Mouse (Mus musculus): Measurements from ENCODE around the gene Hcfc1r1. TPM values are rescaled to one million over a fixed set of nuclear protein-coding genes. Genes with fewer than 3 reads are reported as not detected.
A peak's percentile ranks its signal among the peaks of the same experiment; 100 is the strongest.

The Hcfc1r1 gene
- total RNA-seq (2012; rRNA removed) (7.3 and 8.9 TPM in 2 replicates), total RNA-seq (2014; rRNA removed) (3.9 and 6.0 TPM in 2 replicates), polyA plus RNA-seq (2012; ENCODE audit: insufficient read length, low read depth) (17.4 and 26.5 TPM in 2 replicates)

GRCm38 (mm10) chr17:23673424-23674073 lies at the start of gene Hcfc1r1, which contains the start of gene Thoc6:
Hcfc1r1 (plus strand) TSS chr17:23673596.
Thoc6 (minus strand) TSS chr17:23673882.
- Histone ChIP-seq H3K9me3 (replicated peaks; ENCODE audit: low read length) (no peaks in the 10 kb centered on the region), H3K4me2 (ENCODE audit: insufficient read depth, low read depth, poor library complexity, severe bottlenecking) (peak within 1 kb of the TSS; percentile 64), H3K9ac (ENCODE audit: insufficient read depth, low read depth) (peak within 1 kb of the TSS; percentile 67), H3K79me2 (replicated peaks; ENCODE audit: control insufficient read depth, extremely low read depth, insufficient read depth, poor library complexity, severe bottlenecking) (no peaks in the 10 kb centered on the region), H3K27me3 (replicated peaks) (peaks cover 18% of the 10 kb centered on the region), H3K4me3 (replicated peaks in 1 of 3; ENCODE audit: low read depth in 2 of 3, low read length in 2 of 3, poor library complexity in 1 of 3) (peak within 1 kb of the TSS; percentile 58 to 62 (median 59)), H3K27ac (ENCODE audit: insufficient read depth, low read depth) (peak within 1 kb of the TSS; percentile 85), H3K36me3 (replicated peaks in 1 of 2; ENCODE audit: control insufficient read depth in 1 of 2, insufficient read depth in 1 of 2, low read length in 1 of 2) (peaks cover 18 to 25% of the 10 kb centered on the region in 2 experiments), H3K4me1 (ENCODE audit: control insufficient read depth in 1 of 2, insufficient read depth in 2 of 2) (peaks cover 15 to 53% of the 10 kb centered on the region in 2 experiments)
- in situ Hi-C loops (cut with MboI; ENCODE audit: low pct_ligation_motif_present, low pct_unique_long_range_greater_than_20kb, low sequenced_read_pairs) = loop anchor here (10.0 kb wide), 1 partner anchor 51 kb away; the partner anchor contains the start of genes 1520401A03Rik and Pkmyt1
- dilution Hi-C loops (cut with MboI; ENCODE audit: extremely low pct_ligation_motif_present, extremely low pct_unique_long_range_greater_than_20kb, low sequenced_read_pairs) = no loop called here
- TF ChIP-seq TBP (conservative IDR thresholded peaks at IDR 0.05; ENCODE audit: low read depth, low read length) (peak; percentile 81), CTCF (conservative IDR thresholded peaks at IDR 0.05 in 1 of 2, IDR thresholded peaks at IDR 0.05 in 1 of 2; ENCODE audit: low read depth in 2 of 2, low read length in 2 of 2) (no peak), NRF1 (IDR thresholded peaks at IDR 0.05; ENCODE audit: low read depth, low read length) (peak; percentile 82), USF2 (conservative IDR thresholded peaks at IDR 0.05; ENCODE audit: low read depth, low read length) (peak; percentile 73), KAT2A (IDR thresholded peaks at IDR 0.05; ENCODE audit: insufficient replicate concordance, low read length) (peak; percentile 94; the same call in 1 of the 2 replicates), SMC3 (IDR thresholded peaks at IDR 0.05; ENCODE audit: low read depth, low read length) (no peak), MXI1 (IDR thresholded peaks at IDR 0.05; ENCODE audit: low read depth, low read length) (peak; percentile 86), POLR2AphosphoS2 (IDR thresholded peaks at IDR 0.05; ENCODE audit: low read depth, low read length) (peak; percentile 67; the same call in 1 of the 2 replicates), MYC (IDR thresholded peaks at IDR 0.05; ENCODE audit: low read depth, low read length) (peak; percentile 96), ZNF384 (IDR thresholded peaks at IDR 0.05; ENCODE audit: low read depth, low read length) (peak; percentile 24; the same call in 1 of the 2 replicates), HCFC1 (IDR thresholded peaks at IDR 0.05; ENCODE audit: low read depth, low read length) (peak; percentile 98), SIN3A (IDR thresholded peaks at IDR 0.05; ENCODE audit: low read length) (peak; percentile 96), USF1 (IDR thresholded peaks at IDR 0.05; ENCODE audit: low read depth, low read length) (peak; percentile 87), ELF1 (IDR thresholded peaks at IDR 0.05; ENCODE audit: low read depth, low read length) (peak; percentile 86), ZKSCAN1 (IDR thresholded peaks at IDR 0.05; ENCODE audit: borderline replicate concordance, low read depth, low read length) (no peak), MAFK (IDR thresholded peaks at IDR 0.05; ENCODE audit: insufficient replicate concordance, low read length) (no peak), IRF4 (IDR thresholded peaks at IDR 0.05; ENCODE audit: low read depth, low read length) (peak; percentile 25; the same call in 1 of the 2 replicates), UBTF (IDR thresholded peaks at IDR 0.05; ENCODE audit: low read depth, low read length) (no peak), BHLHE40 (IDR thresholded peaks at IDR 0.05; ENCODE audit: low read depth, low read length) (peak; percentile 89), JUN (IDR thresholded peaks at IDR 0.05; ENCODE audit: insufficient read depth, low read depth, low read length) (no peak; the same call in 1 of the 2 replicates), MAZ (IDR thresholded peaks at IDR 0.05; ENCODE audit: low read depth, low read length) (peak; percentile 64; the same call in 1 of the 2 replicates), ZC3H11A (IDR thresholded peaks at IDR 0.05; ENCODE audit: low read depth, low read length) (no peak), CHD2 (IDR thresholded peaks at IDR 0.05; ENCODE audit: low read length) (peak; percentile 97), MEF2A (IDR thresholded peaks at IDR 0.05; ENCODE audit: borderline replicate concordance, low read depth, low read length) (peak; percentile 42), NELFE (IDR thresholded peaks at IDR 0.05; ENCODE audit: low read depth, low read length) (peak; percentile 74; the same call in 1 of the 2 replicates), TCF12 (IDR thresholded peaks at IDR 0.05; ENCODE audit: low read depth, low read length) (peak; percentile 78), MAX (IDR thresholded peaks at IDR 0.05; ENCODE audit: low read length) (peak; percentile 91), RCOR1 (conservative IDR thresholded peaks at IDR 0.05; ENCODE audit: low read depth, low read length) (peak; percentile 69; the same call in 1 of the 2 replicates), EP300 (IDR thresholded peaks at IDR 0.05; ENCODE audit: low read length) (no peak), GABPA (IDR thresholded peaks at IDR 0.05; ENCODE audit: insufficient replicate concordance, low read depth, low read length) (peak; percentile 54; the same call in 1 of the 2 replicates), POLR2A (IDR thresholded peaks at IDR 0.05; ENCODE audit: low read depth, low read length) (peak; percentile 86), E2F4 (IDR thresholded peaks at IDR 0.05; ENCODE audit: insufficient replicate concordance, low read depth, low read length) (0 out of 2 replicates have a peak, but pooled peaks have one; percentile 76), JUND (conservative IDR thresholded peaks at IDR 0.05; ENCODE audit: low read depth, low read length) (no peak; the same call in 1 of the 2 replicates), CHD1 (IDR thresholded peaks at IDR 0.05; ENCODE audit: low read depth, low read length) (no peak), ZMIZ1 (IDR thresholded peaks at IDR 0.05; ENCODE audit: low read depth, low read length) (peak; percentile 36; the same call in 1 of the 2 replicates), PAX5 (IDR thresholded peaks at IDR 0.05; ENCODE audit: low read length) (no peak), RAD21 (IDR thresholded peaks at IDR 0.05; ENCODE audit: low read depth, low read length) (no peak), ETS1 (conservative IDR thresholded peaks at IDR 0.05; ENCODE audit: low read depth, low read length) (peak; percentile 29; the same call in 1 of the 2 replicates)
- DNase-seq (ENCODE audit: extremely low read depth) = peak; percentile 98

Measured in CH12.LX (cell line).